Mouse (Mus musculus): ENCODE data around the gene Col23a1. TPM values are rescaled to one million over a fixed set of nuclear protein-coding genes. Genes with fewer than 3 reads are reported as not detected.

Gene Col23a1
- total RNA-seq, 1 experiment from 2014 or later = not detected

DNA sequence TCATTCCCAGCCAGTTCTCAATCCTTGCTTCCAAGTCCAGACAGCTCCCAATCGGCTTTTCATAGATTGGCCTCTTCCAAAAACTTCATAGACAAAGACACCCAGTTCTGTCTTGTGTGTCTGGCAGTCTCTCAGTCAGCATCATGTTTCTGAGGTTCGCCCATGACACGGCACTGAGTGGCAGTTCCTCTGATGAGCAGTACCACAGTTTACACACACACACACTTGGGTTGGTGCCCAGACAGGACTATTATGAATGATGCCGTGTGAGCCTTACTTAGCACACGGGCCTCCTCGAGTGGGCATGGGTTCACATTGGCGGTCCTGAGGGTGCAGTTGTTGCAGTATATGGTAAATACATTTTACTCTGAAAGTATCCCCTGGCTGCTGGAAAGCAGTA lies 124.8 kb downstream of the Col23a1 start:
- ATAC-seq (replicated peaks; ENCODE audit: insufficient number of reproducible peaks, low FRiP score, low TSS enrichment, poor library complexity, severe bottlenecking) = no peak

DNA sequence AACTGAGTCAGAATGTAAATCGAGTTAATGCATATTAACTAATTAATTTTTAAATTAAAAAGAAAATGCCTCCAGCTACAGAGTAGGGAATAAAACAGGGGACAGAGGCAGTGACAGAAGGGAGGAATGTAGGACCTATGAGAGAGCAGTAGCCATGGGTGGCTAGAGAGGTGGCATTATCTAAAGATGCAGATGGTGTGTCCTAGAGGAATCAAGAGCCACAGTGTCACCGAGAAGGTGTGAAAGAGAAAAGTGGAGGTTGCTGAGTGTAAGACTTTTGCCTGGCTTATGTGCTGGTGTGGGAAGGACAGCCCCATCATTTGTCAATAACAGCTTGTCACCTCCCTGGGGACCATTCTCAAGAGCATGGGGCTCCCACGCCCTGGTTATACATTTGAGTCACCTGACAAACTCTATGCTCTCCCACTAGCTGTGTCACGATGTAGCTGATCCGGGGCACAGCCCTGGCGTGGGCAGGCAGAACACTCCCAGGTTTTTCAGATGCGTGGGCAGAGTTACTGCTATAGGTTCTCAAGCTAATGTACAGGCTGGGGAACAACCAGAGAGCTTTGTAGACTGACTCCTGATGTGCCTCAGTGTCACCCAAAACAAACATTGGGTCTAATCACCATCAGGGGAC lies 125.4 kb downstream of the Col23a1 start:
- no peak for ATAC-seq (replicated peaks; ENCODE audit: insufficient number of reproducible peaks, low FRiP score, low TSS enrichment, poor library complexity, severe bottlenecking)

DNA sequence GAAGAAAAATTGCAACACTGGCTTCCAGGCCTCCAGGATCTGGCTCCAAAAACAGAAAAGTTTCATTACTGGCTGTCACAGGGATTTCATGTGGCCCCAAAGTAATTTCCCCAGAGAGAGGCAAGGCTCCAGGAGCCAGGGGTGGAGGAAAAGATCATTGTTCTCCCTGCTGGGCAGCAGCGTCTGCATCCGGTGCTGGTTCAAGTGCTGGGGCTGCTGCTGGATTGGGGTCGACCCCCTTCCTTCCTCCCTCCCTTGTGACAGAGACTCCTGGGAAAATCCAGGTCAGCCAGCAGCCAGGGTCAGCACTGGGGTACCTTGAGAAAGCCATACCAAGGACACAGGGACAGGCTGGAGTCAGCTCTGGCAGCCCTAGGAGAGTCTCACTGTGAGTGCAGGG lies 129.1 kb downstream of the Col23a1 start:
- ATAC-seq (replicated peaks; ENCODE audit: insufficient number of reproducible peaks, low FRiP score, low TSS enrichment, poor library complexity, severe bottlenecking) = no peak

DNA sequence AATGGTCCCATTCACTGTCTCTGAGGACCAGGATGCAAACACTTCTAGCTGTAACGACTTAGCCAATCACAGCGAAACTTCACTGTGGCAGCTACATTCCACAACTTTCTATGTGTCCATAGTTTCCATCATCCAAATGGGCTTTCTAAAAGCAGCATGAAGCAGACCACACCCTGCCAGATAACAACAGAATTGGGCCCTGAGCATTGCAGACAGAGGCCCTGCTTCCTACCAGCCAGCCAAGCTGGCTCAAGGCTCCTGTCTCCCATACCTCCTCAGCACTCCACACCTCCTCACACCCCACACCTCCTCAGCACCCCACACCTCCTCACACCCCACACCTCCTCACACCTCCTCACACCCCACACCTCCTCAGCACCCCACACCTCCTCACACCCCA lies 132.2 kb downstream of the Col23a1 start:
- ATAC-seq (replicated peaks; ENCODE audit: insufficient number of reproducible peaks, low FRiP score, low TSS enrichment, poor library complexity, severe bottlenecking) = no peak

DNA sequence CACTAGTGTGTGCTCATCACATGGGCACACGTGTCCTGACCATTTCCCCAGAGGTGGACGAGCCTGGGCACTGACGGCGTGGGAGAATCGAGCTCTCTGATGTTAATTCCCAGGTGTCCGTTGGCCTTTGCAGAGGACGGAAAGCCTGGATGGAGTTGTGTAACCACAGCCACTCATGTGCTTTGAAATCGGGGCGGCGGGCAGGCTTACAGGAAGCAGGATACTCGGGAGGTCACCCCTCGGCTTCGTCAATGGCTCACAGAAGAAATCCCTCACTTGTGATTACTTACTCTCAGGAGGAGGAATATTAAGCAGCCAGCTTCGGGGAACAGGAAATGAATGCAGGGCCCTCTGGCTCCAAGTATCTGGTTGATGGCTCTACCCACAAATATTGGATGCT lies 133.0 kb downstream of the Col23a1 start:
- ATAC-seq (replicated peaks; ENCODE audit: insufficient number of reproducible peaks, low FRiP score, low TSS enrichment, poor library complexity, severe bottlenecking) = no peak

DNA sequence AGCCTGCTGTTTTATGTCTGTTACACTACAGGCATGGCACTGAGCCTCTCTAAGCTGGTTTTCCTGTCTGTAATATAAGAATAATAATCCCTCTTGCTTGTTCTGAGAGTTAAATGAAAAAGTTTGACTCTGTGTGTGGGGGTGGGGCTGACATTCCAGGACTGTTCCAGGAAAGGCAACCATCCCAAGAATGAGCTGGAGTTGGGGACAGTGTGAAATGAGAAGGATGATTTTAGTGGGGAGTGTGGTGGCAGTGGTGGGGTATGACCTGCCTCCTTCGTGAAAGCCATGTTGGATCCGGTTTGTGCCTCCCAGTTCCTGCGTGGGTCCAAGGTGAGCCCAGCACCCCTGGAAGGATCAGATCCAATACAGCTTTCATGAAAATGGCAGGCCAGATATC lies 136.4 kb downstream of the Col23a1 start:
- ATAC-seq (replicated peaks; ENCODE audit: insufficient number of reproducible peaks, low FRiP score, low TSS enrichment, poor library complexity, severe bottlenecking) = no peak

DNA sequence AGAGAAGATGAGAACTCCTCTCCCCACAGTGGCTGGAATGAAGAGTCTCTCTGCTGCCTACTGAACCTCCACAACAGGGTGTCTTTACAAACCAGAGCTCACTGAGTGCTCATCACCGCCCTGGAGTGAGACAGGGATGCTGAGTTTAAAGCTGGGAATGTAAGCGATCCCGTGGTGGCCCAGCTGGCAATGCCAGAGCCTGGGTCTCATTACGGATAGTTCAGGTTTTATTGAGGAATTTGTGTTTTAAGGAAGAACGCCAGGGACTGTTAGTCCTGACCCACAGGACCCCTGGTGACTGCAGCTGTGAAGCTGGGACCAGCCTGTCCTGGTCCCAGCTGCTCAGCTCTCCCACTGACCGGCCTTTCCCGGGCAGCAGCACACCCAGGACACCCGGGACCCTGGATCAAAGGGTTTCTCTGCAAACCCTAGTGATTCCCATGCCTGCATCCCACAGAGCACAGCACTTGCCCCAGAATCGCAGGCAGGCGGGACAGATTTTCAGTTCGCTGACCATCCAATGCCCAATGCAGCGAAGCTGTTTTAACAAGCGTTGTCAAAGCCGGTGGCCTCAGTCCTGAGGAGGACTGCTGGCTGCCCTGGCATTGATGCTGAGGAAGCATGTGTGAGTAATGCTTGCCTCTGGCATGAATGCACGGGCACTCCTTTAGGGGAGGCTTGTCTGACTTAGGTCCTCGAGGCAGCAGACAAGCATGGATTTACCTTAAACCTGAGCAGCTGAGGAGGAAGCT lies 139.9 kb downstream of the Col23a1 start:
- ATAC-seq (replicated peaks; ENCODE audit: insufficient number of reproducible peaks, low FRiP score, low TSS enrichment, poor library complexity, severe bottlenecking) = no peak

DNA sequence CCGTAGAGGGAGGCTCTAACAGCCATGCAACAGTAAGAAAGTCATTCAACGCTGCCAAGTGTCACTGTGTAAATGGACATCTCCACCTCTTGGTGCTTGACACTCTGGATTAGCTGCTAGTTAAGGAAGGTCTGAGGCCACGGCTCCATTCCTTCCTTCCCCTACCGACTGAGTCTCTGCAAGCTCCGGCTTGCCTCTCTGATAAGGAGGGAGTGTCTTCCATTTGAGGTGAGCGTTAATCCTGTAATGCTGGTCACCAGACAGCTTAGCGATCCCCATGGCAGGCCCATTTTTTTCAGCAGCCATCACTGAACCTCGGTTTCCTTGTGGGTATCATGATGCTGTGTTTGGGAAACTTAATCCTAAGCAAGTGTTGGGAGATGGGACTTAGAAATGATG lies 140.5 kb downstream of the Col23a1 start:
- no peak for ATAC-seq (replicated peaks; ENCODE audit: insufficient number of reproducible peaks, low FRiP score, low TSS enrichment, poor library complexity, severe bottlenecking)

DNA sequence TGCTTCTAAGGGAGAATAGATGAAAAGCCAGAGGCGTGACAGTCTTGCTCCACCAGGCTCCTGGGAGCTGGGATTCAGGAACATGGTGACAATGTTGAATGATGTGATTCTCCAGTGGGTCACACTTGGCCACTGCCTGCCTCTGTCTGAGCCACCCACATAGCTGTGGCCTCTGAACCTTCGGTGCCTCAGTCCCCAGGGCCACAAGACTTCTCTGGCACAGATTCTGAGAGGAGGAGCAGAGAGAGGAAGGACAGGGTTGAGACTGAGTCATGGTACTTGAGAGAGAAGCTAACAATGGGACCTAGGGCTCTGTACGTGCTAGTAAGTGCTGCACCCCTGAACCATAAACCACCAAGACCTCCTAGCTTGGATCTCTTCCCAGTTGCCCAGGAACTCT lies 141.6 kb downstream of the Col23a1 start:
- ATAC-seq (replicated peaks; ENCODE audit: insufficient number of reproducible peaks, low FRiP score, low TSS enrichment, poor library complexity, severe bottlenecking) = no peak

DNA sequence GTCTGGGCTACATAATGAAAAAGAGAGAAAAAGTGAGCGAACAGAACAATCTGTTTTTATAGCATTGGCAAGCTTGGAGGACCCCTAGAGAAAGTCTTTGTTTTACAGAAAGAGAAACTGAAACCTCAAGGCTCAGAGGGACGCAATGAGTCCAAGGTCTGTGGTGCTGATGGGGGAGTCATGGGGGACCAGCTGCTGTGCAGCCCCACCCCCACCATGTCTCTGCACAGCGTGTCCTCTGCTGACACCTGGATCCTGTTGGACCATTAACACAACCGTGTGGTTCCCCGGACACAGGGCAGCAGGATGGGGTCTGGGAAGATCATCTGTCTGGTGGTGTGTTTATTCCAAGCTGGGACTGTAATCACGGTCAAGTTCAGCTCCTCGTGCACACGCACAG lies 142.2 kb downstream of the Col23a1 start:
- no peak for ATAC-seq (replicated peaks; ENCODE audit: insufficient number of reproducible peaks, low FRiP score, low TSS enrichment, poor library complexity, severe bottlenecking)

DNA sequence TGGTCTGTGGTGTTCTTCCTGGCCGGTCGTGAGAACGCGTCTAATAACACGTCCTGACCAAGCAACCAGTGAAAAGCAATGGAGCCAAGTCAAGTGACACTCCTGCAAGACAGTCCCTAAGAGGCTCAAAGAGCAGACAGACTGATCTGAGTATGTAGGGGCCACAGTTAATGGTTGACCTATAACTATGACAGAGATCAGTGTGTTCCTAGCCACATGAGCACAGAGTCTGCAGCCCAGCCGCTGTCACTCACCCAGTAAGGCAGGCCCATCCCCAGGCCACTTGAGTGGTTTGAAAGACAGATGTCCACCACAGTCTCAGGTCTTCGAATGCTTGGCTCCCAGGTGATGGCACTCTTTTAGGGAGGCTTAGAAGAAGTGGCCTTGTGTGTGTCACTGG lies 152.3 kb downstream of the Col23a1 start:
- ATAC-seq (replicated peaks; ENCODE audit: insufficient number of reproducible peaks, low FRiP score, low TSS enrichment, poor library complexity, severe bottlenecking) = no peak

DNA sequence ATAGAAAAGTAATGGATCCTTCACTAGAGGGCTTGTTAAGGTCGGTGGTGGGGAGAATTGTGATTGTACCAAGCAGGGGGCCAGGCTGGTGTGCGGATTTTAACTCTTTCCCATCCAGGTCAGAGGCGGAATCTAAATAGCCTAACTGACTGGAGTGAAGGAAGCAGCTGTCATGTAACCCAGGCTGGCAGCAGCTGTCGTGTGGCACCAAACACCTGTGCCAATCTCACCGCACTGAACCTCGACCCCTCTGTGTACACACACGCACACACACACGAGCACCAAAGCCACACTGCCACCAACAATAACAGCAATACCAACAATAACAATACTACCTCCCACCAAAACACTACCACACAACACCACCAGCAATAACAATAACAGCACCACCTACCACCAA lies 152.9 kb downstream of the Col23a1 start:
- ATAC-seq (replicated peaks; ENCODE audit: insufficient number of reproducible peaks, low FRiP score, low TSS enrichment, poor library complexity, severe bottlenecking) = no peak

DNA sequence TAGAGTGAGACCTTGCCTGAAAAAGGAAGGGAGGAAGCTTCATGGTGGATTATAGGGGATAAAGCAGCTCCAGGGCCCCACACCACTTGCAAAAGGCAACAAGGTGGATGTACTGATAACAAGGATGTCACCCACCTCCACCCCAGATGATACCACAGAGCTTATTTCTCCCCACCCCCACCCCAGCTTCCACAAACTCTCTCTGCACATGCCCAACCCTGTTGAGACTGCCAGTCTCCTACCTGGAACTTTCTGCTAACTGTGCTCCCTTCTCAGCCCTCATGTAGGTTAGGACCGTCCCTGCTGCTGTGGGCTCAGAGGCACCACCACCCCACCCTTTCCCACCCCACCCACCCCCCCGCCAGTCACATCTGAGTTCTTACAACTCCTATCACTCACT lies 154.1 kb downstream of the Col23a1 start:
- ATAC-seq (replicated peaks; ENCODE audit: insufficient number of reproducible peaks, low FRiP score, low TSS enrichment, poor library complexity, severe bottlenecking) = no peak

DNA sequence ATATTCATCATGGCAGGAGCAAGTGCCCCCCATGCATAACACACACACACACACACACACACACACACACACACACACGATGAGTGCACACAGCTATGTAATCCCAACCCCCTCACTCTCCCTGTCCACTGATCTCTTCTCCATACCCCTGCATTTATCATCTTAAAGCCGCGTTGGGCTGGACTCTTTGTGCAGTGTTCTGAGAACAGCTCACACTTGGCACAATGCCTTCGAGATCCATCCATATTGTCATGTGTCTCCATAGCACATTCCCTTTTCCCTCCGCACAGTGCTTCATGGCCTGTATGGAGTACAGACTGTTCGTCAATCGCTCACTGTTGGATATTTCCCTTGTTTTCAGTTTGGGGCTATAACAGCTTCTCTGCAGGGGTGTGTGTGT lies 154.9 kb downstream of the Col23a1 start:
- ATAC-seq (replicated peaks; ENCODE audit: insufficient number of reproducible peaks, low FRiP score, low TSS enrichment, poor library complexity, severe bottlenecking) = no peak

DNA sequence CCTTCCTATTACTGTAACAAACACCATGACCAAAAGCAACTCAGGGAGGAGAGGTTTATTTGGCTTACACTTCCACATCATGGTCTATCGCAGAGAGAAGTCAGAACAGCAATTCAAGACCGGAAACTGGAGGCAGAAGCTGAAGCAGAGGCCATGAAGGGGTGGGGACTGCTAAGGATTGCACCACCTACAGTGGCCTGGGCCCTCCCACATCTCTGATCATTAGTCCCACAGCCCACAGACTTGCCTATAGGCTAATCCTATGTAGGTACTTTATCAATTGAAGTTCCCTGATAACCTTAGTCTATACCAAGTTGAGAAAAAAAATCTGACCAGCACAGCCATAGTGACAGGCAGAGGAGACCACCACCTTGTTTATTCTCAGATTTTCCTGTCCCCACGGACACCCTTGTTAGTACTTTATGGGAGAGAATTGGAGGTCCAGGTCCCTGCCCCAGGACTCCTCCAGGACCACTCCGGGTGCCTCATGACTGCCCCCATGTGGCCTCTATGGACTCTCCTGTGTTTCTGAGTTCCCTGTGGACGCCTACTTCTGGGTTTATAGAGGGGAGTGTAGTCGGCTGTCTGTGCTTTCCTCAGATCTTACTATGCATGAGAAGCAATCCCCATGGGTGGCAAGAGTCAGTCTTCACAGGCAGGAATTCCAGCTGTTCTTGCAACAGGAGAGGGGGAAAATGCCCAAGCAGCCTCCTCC lies 157.1 kb downstream of the Col23a1 start:
- ATAC-seq (replicated peaks; ENCODE audit: insufficient number of reproducible peaks, low FRiP score, low TSS enrichment, poor library complexity, severe bottlenecking) = no peak

DNA sequence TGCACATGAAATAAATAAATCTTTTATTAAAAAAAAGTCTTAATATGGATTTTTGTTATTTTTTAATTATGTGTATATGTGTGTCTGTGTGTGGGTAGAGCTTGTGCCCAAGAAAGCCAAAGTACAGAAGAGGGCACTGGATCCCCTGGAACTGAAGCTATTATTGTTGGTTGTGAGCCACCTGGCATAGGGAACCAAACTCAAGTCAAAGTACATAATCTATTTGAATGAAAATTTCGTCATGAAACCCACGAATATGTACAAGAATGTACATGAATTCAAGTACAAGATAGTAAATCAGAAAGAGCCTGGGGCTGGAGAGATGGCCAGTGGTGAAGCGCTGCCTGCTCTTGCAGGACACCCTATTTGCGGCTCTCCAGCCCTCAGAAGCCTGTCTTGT lies 158.5 kb downstream of the Col23a1 start:
- ATAC-seq (replicated peaks; ENCODE audit: insufficient number of reproducible peaks, low FRiP score, low TSS enrichment, poor library complexity, severe bottlenecking) = no peak

DNA sequence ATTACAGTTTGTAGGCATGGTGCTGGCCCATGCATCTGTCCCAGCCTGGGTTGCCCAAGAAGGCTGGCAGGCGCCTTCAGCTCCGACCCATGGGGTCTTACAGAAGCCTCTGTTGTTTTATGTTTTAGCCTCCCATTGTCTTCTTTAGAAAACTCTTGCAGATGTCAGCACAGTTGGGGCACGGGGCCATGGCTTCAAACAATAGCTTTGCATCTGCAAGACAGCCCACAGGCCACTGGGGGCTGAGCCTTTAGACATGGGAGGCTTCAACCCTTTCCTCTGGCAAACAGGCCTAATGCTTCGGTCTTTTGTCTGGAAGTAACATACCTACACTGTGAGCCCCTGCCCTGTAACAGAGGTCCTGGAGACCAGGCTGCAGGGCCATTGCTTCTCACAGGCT lies 159.0 kb downstream of the Col23a1 start:
- ATAC-seq (replicated peaks; ENCODE audit: insufficient number of reproducible peaks, low FRiP score, low TSS enrichment, poor library complexity, severe bottlenecking) = no peak

DNA sequence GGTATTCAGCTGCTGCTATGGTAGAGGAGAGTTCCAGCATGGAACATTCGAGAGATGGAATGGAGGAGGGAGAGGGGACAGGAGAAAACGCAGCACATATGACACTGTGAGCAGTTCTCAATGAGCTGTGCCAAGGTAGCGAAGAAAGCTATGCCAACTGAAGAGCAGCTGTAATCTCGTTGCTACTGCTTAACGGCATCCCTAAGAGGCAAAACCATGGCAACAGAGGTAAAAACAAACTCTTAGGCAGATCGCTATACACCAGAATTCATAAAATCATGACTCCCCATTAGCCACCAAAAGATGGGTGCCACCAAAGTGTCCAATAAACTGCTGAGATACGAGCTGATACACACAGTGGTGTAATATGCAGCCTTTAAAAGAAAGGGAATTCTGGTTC lies 160.2 kb downstream of the Col23a1 start:
- ATAC-seq (replicated peaks; ENCODE audit: insufficient number of reproducible peaks, low FRiP score, low TSS enrichment, poor library complexity, severe bottlenecking) = no peak

DNA sequence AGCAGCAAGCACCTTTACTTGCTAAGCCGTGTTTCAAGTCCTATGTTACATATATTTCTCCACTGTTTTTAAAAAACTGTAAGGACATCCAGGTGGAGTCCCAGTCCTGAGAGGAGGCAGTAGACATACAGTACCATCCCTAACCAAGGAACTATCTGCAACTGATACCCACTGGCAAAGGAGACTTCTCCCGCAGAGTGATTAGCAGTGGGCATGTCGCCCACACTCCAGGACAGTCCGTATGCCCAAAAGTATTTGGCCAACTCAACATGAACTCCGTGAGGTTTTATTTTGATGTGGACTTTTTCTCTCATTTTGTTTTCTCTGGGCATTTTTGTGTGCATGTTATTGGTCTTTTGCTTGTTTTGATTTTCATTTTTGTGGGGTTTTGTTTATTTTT lies 161.6 kb downstream of the Col23a1 start:
- no peak for ATAC-seq (replicated peaks; ENCODE audit: insufficient number of reproducible peaks, low FRiP score, low TSS enrichment, poor library complexity, severe bottlenecking)

DNA sequence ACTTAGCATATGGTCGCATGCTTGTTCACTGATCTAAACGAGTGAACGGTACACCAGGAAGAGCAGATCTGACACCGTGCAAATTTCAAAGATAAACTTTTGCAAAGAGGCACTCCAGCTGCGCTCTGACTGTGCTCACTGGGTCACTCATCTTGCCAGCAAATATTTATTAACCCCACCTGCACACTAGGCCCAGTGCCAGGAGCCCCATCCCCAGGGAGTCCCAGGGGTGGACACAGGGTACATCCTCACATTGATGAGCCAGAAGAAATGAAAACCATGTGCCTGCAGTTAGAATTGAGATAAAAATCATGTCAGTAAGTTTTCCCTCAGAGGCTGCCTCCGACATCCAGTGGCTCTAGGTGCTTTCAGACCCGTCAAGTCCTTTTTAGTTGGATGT lies 162.2 kb downstream of the Col23a1 start:
- no peak for ATAC-seq (replicated peaks; ENCODE audit: insufficient number of reproducible peaks, low FRiP score, low TSS enrichment, poor library complexity, severe bottlenecking)

Measured in monocyte, adult 5-6 weeks (primary cell).